22 mouse cellular contexts compared by ENCODE assay signal in genomic region chr15:8562776-8563175, GRCm38 (mm10). TPM values are rescaled to one million over a fixed set of nuclear protein-coding genes. Genes with fewer than 3 reads are reported as not detected.
"Had no signal": no experiment of that assay in that cellular context is flagged by ENCODE, and none has a peak within 500 bp of the region (broad histone marks: within the 10 kb centered on the region; RNA-seq: fewer than 3 reads in every experiment).

No protein-coding gene starts in this region.

- H3K4me3 ChIP-seq: kidney, embryonic 15.5 days; liver, embryonic 13.5 days; megakaryocyte, embryonic 14.5 days; neural tube, embryonic 12.5 days; neural tube, embryonic 15.5 days; stomach, embryonic 15.5 days had no signal

- DNase-seq: kidney, adult 11 months; kidney, adult 8-10 months; kidney, postnatal 10 days; kidney, postnatal 36 days; liver, embryonic 13.5 days; lung, adult 2 months; lung, postnatal 14 days; midbrain, embryonic 14.5 days; right cerebral cortex, adult 18-20 months; right cerebral cortex, postnatal 14 days; spleen, adult 18-20 months; thymus, postnatal 4 days had no signal

- H3K27ac ChIP-seq: kidney, embryonic 15.5 days; liver, embryonic 13.5 days; macrophage; neural tube, embryonic 12.5 days; neural tube, embryonic 15.5 days; stomach, embryonic 15.5 days had no signal

RNA-seq across cellular contexts. Expression of gene Gm2310, which starts 43.0 kb away (rescaled TPM):
- total RNA-seq: layer of hippocampus, postnatal 14 days; left cerebral cortex, postnatal 25 days; liver, adult 2 months; midbrain, postnatal 0 days had no signal
